Mouse (Mus musculus): Measurements from ENCODE around the gene Pycard. TPM values are rescaled to one million over a fixed set of nuclear protein-coding genes. Genes with fewer than 3 reads are reported as not detected.
A peak's percentile ranks its signal among the peaks of the same experiment; 100 is the strongest.
"Not testable (repeated sequence)": the region's sequence is repeated elsewhere in the genome, so short reads cannot be mapped to it uniquely, and the experiment has no call there.

Pycard gene
- polyA plus RNA-seq, 1 experiment = 8.9 TPM

- Histone ChIP-seq H3K27ac (ENCODE audit: insufficient read depth, low read length) (no peak overlapping the region), H3K4me3 (ENCODE audit: insufficient read depth, low read length) (no peak overlapping the region), H3K4me1 (ENCODE audit: control insufficient read depth, insufficient read depth, low read length) (no peaks in the 10 kb centered on the region)
- TF ChIP-seq POLR2A (IDR thresholded peaks at IDR 0.05; ENCODE audit: extremely low read depth, insufficient read depth, low read length) (no peak), CTCF (IDR thresholded peaks at IDR 0.05; ENCODE audit: extremely low read depth, insufficient read depth, low read length) (no peak)
Measured at GRCm38 (mm10) chr7:128022974-128023373, 29.3 kb upstream of the Pycard start.

- Histone ChIP-seq H3K27ac (ENCODE audit: insufficient read depth, low read length) (no peak overlapping the region), H3K4me1 (ENCODE audit: control insufficient read depth, insufficient read depth, low read length) (no peaks in the 10 kb centered on the region), H3K4me3 (ENCODE audit: insufficient read depth, low read length) (no peak overlapping the region)
- no peak for TF ChIP-seq POLR2A (IDR thresholded peaks at IDR 0.05; ENCODE audit: extremely low read depth, insufficient read depth, low read length)
- TF ChIP-seq CTCF (IDR thresholded peaks at IDR 0.05; ENCODE audit: extremely low read depth, insufficient read depth, low read length) = no peak
Measured at GRCm38 (mm10) chr7:128019187-128019586, 25.5 kb upstream of the Pycard start.

DNA sequence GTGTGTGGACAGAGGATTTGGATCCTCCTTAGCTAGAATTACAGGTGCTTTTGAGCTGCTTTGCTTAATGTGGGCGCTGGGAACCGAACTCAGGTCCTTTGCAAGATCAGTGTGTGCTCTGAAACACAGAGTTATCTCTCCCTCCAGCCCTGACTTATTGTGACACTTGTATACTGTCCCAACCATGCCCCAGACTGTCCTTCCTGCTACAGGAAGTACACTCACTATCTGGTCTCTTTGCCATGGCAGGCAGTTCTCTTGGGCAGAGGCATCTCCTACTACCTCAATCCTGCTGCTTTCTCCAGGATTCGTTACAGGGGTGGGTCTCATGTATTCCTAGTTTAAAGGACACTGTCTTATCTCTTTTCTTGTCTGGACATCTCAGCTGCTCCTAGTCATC, 24.6 kb upstream of the Pycard start:
- no peak overlapping the region for H3K4me3 ChIP-seq (ENCODE audit: insufficient read depth, low read length)
- H3K27ac ChIP-seq (ENCODE audit: insufficient read depth, low read length) = no peak overlapping the region
- TF ChIP-seq CTCF (IDR thresholded peaks at IDR 0.05; ENCODE audit: extremely low read depth, insufficient read depth, low read length) (no peak), POLR2A (IDR thresholded peaks at IDR 0.05; ENCODE audit: extremely low read depth, insufficient read depth, low read length) (no peak)
- H3K4me1 ChIP-seq (ENCODE audit: control insufficient read depth, insufficient read depth, low read length) = no peaks in the 10 kb centered on the region

GRCm38 (mm10) chr7:128016650-128017049, 23.0 kb upstream of the Pycard start:
- H3K4me1 ChIP-seq (ENCODE audit: control insufficient read depth, insufficient read depth, low read length) = no peaks in the 10 kb centered on the region; the same call in 1 of the 2 replicates
- H3K4me3 ChIP-seq (ENCODE audit: insufficient read depth, low read length) = no peak overlapping the region
- H3K27ac ChIP-seq (ENCODE audit: insufficient read depth, low read length) = no peak overlapping the region
- TF ChIP-seq POLR2A (IDR thresholded peaks at IDR 0.05; ENCODE audit: extremely low read depth, insufficient read depth, low read length) (no peak), CTCF (IDR thresholded peaks at IDR 0.05; ENCODE audit: extremely low read depth, insufficient read depth, low read length) (no peak)

DNA sequence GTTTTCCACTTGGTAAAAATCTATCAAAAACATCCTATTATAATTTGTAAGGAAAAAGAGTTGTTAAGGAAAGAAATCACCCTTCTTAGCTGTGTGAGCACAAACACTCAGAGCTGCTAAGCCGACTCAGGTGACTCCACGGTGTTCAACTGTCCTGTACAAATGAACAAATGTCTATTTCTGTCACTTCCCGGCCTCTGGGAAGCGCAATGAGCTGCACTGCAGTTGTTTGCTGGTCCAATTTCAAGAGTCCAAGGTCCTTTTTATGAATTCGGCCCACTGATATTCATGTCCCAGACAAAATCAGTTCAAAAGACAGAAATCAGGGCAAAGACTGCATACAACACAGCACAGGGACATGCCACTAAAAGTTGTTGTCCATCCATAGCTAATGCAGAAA, 22.5 kb upstream of the Pycard start:
- not testable (repeated sequence) for H3K4me1 ChIP-seq (ENCODE audit: control insufficient read depth, insufficient read depth, low read length); H3K27ac ChIP-seq (ENCODE audit: insufficient read depth, low read length); H3K4me3 ChIP-seq (ENCODE audit: insufficient read depth, low read length)

DNA sequence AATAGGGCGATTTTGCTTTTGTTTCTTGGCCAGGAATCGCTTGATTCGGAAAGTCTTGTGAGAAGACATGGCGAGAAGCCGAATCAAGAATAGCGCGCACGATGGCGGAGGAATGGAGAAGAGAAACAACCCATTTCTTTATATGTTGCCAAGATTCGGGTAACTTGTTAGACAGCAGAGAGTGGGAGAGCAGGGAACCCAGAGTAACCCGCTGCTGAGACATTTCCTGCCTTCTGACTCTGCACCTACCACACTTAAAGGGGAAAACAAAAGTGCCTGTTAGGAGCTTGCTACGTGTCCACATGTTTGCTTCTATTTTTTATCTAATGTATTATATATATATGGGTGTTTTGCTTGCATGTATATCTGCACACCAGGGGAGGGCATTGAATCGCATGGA, 19.4 kb upstream of the Pycard start:
- Histone ChIP-seq H3K4me1 (ENCODE audit: control insufficient read depth, insufficient read depth, low read length) (no peaks in the 10 kb centered on the region; the same call in 1 of the 2 replicates), H3K4me3 (ENCODE audit: insufficient read depth, low read length) (no peak overlapping the region), H3K27ac (ENCODE audit: insufficient read depth, low read length) (no peak overlapping the region)
- TF ChIP-seq POLR2A (IDR thresholded peaks at IDR 0.05; ENCODE audit: extremely low read depth, insufficient read depth, low read length) (no peak), CTCF (IDR thresholded peaks at IDR 0.05; ENCODE audit: extremely low read depth, insufficient read depth, low read length) (no peak)

DNA sequence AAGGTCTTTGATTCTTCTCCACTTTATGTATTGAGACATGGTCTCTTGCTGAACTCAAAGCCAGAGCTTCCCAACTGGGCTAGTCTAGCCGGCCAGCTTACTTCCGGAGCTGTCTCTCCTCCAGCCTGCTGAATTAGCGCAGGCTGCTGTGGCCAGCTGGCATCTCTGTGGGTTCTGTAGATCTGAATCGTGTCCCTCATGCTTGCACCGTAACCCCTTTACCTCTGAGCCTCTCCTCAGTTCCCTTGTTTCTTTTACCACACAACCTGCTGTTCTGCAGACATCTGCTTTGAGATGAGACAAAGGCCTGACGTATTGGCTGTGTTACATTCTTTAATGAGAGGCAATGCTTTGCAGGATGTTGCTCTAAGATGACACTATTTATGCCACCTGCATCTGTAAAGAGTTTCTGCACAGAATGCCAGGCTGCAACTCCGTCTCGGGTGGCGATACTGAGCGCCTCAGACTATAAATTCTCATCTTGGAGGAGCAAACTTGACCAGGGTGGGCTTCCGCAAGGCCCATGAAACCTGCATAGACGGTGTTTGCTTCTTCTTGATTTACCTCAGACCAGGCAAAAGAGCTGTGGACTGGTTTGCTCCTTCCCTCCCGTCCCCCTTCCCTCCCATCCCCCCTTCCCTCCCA, 18.6 kb upstream of the Pycard start:
- Histone ChIP-seq H3K4me3 (ENCODE audit: insufficient read depth, low read length) (no peak overlapping the region), H3K4me1 (ENCODE audit: control insufficient read depth, insufficient read depth, low read length) (no peaks in the 10 kb centered on the region; the same call in 1 of the 2 replicates), H3K27ac (ENCODE audit: insufficient read depth, low read length) (peak overlapping the region; percentile 47; the same call in 1 of the 2 replicates)
- no peak for TF ChIP-seq CTCF (IDR thresholded peaks at IDR 0.05; ENCODE audit: extremely low read depth, insufficient read depth, low read length)
- TF ChIP-seq POLR2A (IDR thresholded peaks at IDR 0.05; ENCODE audit: extremely low read depth, insufficient read depth, low read length) = no peak

DNA sequence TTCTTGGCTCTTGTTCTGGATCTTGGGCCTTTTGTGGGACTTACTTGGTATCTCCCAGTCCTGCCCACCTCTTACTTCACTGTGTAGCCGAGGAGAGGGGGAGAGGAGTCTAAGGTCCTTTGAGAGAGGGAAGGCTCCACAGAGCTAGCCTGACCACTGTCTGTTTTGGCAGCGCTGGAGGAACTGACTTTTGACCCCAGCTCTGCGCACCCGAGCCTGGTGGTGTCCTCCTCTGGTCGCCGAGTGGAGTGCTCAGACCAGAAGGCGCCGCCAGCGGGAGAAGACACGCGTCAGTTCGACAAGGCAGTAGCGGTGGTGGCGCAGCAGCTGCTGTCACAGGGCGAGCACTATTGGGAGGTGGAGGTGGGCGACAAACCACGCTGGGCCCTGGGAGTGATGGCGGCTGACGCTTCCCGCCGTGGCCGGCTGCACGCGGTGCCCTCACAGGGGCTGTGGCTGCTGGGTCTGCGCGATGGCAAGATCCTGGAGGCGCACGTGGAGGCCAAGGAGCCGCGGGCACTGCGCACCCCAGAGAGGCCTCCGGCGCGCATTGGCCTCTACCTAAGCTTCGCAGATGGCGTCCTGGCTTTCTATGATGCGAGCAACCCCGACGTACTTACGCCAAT, 16.2 kb upstream of the Pycard start:
- no peaks in the 10 kb centered on the region; the same call in 1 of the 2 replicates for H3K4me1 ChIP-seq (ENCODE audit: control insufficient read depth, insufficient read depth, low read length)
- no peak overlapping the region for H3K4me3 ChIP-seq (ENCODE audit: insufficient read depth, low read length)
- no peak overlapping the region for H3K27ac ChIP-seq (ENCODE audit: insufficient read depth, low read length)
- TF ChIP-seq CTCF (IDR thresholded peaks at IDR 0.05; ENCODE audit: extremely low read depth, insufficient read depth, low read length) (no peak), POLR2A (IDR thresholded peaks at IDR 0.05; ENCODE audit: extremely low read depth, insufficient read depth, low read length) (no peak)

- TF ChIP-seq POLR2A (IDR thresholded peaks at IDR 0.05; ENCODE audit: extremely low read depth, insufficient read depth, low read length) (no peak), CTCF (IDR thresholded peaks at IDR 0.05; ENCODE audit: extremely low read depth, insufficient read depth, low read length) (no peak)
- Histone ChIP-seq H3K4me1 (ENCODE audit: control insufficient read depth, insufficient read depth, low read length) (no peaks in the 10 kb centered on the region), H3K4me3 (ENCODE audit: insufficient read depth, low read length) (no peak overlapping the region), H3K27ac (ENCODE audit: insufficient read depth, low read length) (no peak overlapping the region)
Measured at GRCm38 (mm10) chr7:128006193-128006592, 12.5 kb upstream of the Pycard start.
